Mouse (Mus musculus) yolk sac, embryonic 10.5 days (tissue): ENCODE data around the gene Fam169a.

Experiments
- DNase-seq: peaks from one replicate; pipeline ENCODE4 v3.0.0-alpha.2; 2017; ENCODE audit warnings: low spot score

Fam169a gene

GRCm38 (mm10) chr13:97180113-97180828 is 113.2 kb downstream of the Fam169a start:
- DNase-seq = no peak
